Mouse (Mus musculus): ENCODE measurements around the gene Phf23.

The Phf23 gene

DNA sequence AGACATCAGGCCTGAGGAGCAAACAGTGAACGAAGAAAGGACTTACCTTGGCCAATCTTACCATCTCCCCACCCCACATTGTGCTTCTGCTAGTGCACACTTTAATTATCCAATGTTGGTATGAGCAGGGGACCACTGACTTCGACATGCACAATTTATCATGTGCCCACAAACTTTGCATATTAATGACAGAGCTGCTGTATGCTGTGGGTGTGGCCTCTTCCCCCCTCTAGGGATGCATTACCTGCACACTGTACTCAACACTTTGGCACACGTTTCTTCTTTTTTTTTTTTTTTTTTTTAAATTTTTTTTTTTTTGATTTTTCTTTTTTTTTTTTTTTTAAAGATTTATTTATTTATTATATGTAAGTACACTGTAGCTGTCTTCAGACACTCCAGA lies 24.8 kb upstream of the Phf23 start:
- in situ Hi-C loops (cut with MboI): no loop called here

DNA sequence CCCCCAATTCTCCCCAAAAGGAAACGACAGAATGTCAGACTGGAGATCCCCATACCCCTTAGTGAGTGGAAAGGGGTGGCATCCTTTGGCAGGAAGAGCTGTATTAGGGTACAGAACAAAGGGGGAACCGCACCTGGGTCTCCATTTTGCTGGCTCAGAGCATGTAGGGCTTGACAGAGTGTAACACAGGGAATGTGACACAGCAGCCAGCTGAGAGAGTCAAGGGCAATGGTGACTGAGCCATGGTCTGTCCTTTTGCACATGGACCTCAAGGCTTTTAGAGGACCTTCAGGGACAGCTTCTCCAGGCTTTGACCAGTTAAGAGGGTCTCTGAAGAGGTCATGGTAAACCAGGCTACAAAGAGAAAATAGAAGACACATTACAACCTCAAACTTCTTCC lies 20.7 kb upstream of the Phf23 start:
- in situ Hi-C loops (cut with MboI): no loop called here

DNA sequence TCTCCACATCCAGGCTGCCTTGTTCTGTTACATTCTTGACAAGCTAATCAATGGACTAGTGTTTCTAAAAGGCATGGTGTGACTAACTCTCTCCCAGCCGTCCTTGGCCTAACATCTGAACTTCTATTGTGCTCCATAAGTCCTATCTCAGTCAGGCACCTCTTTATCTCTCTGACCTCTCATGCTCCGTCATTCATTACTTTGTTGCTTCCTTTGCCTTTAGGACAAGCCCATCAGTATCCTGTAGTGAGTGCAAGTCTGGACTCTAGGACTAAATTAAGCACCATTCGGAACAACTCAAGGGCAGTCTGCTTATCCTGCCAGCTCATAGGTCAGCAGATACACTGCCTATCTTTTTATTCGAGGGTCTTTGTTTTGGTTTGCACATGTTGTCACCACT lies 19.3 kb upstream of the Phf23 start:
- in situ Hi-C loops (cut with MboI): no loop called here

DNA sequence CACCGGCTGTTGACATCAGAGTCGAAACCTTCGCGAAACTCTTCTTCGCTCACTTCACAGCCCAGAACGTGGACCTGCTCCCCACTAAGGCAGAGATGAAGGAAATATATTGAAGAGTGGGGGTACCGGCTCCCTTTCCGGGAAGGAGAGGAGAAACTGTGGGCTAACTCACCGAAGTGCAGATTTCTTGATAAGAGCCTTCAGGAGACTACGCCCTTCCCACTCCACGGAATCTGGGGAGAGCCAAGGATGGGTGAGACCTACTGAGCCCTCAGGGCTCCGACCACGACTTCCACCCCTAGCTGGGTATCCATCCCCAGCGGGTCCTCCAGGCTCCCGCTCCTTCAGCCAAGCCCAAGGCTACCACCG lies 15.8 kb upstream of the Phf23 start:
- in situ Hi-C loops (cut with MboI): no loop called here

DNA sequence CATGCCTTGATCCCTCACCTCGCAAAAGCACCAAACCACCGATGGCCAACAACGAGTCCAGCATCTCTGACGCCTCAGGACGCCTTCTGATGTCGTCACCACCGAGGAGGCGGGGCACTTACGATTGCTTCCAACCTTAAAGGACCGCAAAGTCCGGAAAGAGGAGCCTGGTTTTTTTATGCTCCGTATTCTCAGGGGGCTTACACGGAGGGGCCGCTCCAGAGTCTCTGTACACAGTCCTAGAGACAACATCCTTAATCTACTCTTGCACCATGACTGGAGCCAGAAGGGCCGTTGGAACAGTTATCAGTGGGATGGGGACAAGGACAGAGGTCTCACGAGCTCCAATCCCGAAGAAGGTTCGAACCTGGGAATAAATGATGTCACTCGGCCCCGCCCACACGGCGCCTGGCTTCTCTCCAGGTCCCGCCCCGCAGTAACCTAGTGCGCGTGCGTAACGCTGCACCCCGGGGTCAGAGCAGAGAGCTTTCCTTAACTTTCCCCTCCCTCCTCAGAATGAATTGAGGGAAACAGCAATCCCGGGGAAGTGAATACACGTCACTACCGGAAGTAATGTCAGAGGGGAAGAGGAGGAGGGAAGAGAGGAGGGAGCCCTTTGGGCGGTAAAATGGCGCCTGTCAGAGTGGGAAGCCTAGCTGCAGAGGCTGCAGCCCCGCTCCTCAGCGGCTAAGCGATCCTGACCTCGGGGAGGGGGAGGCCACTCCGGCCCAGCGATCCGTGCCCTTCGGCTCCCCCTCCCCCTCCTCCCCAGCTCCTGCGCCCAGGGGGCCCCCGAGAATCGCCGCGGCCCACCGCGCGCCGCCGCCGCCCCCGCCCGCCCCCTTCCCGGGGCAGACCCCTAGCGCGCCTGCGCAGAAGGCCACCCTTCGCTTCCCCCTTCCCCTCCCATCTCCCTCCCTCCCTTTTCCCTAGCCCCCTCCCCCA lies 15.1 kb upstream of the Phf23 start:
- in situ Hi-C loops (cut with MboI): no loop called here

DNA sequence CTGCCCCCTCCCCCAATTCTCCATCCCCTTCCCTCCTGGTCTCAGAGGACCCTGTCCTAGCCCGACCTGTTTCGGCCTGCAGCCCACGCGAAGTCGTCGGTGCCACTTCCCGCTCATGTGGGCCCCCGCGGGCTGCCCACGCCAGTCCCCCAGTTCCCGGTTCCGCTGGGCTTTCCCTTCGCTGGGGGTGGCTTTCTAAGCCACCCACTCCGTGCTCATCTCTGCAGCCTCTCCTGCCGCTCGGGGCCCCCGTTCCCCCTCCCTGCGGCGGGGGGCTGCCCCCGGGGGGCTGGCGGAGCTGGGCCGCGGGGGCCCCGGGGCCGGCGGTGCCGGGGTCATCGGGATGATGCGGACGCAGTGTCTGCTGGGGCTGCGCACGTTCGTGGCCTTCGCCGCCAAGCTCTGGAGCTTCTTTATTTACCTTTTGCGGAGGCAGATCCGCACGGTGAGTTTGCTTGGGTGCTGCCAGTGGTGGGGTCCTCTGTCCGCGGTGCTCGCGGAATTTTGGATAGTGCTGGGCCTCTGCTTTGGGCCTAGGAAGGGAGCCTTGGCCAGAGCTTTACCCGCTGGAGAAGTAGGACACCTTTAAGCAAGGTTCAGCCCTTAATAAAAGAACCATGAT lies 14.3 kb upstream of the Phf23 start, which contains the start of gene Ctdnep1:
Gene Ctdnep1, plus strand, starts transcription at position 16 of the 622 bp plus-strand sequence.
- in situ Hi-C loops (cut with MboI): no loop called here

DNA sequence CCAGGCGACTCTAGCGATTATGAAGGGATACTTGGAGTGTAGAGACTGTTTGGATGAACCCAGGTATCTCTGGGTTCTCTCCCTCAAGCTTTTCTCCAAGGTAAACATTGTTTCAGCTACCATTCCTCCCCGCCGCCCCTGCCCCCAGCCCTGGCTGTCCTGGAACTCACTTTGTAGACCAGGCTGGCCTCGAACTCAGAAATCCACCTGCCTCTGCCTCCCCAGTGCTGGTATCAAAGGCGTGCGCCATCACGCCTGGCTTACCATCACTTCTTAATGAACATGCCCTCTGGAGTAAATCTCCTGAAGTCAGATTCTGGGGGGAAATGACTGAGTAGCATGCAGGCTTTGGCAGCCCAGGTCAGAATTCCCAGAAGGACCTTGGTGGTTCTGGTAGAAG lies 13.4 kb upstream of the Phf23 start, which contains the start of gene Elp5:
Gene Elp5, minus strand, starts transcription at position 293 of the 400 bp plus-strand sequence.
- in situ Hi-C loops (cut with MboI): no loop called here

DNA sequence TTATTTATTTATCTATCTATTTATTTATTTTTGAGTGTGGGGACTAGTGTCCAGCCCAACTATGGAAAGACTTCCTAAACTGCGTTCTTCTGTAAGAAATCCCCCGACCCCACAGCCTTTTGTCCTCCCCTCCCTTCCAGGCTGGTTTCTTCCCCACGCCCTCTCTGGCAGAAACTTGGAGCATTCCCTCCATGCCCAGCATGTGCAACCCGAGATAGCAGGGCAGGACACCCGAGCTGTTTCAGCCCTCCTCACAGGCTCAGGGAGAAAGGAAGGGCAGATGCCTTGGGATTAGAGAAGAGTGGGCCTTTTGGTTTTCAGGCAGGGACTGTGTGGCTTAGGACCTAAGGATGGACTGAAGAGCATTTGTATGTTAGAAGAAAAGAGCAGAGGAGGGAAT lies 12.7 kb upstream of the Phf23 start:
- in situ Hi-C loops (cut with MboI): no loop called here

DNA sequence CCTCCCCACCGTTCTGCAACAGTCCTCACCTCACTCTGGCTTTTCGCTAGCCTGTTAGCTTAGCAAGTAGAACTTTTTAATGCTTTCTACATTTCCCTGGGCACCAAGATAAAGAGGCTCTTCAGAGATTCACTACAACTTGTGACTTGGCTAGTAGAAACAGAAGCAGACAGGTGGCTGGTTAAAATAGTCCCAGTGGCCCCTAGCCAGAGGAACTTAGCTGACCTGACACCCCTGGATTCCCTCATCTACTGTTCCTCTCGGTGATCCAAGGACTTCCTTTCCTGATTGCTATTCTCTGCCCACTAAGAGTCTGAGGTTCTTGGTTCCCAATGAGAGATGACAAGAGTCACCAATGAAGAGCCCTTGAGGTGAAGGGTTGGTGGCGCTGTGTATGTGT lies 12.2 kb upstream of the Phf23 start:
- in situ Hi-C loops (cut with MboI): no loop called here

DNA sequence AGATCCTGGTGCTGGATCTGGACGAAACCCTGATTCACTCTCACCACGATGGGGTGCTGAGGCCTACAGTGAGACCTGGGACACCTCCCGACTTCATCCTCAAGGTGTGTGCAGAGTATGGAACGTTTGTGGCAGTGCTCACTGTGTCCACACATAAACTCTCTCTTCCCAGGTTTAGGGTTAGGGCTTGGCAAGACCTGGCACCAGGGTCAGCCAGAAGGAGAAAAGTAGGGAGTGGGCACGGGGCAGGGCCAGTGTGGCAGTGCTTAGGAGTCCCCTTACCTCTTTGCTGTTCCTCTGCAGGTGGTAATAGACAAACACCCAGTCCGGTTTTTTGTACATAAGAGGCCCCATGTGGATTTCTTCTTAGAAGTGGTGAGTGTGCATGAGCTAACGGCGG lies 11.1 kb upstream of the Phf23 start:
- in situ Hi-C loops (cut with MboI): no loop called here

DNA sequence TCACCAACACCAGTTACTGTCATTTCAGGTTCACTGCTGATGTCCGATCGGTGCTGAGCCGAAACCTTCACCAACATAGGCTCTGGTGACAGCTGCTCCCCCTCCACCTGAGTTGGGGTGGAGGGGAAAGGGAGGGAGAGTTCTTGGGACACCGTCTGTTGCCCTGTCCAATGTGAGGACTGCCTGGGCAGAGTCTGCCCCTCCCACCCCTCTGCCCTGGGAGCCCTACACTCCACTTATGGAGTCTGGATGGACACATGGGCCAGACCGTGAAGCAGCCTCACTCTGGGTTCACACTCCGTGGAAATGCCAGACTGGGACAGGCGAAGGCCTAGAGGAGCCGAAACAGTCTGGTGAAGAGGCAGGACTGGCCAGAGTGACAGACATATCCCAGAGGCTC lies 5.6 kb upstream of the Phf23 start:
- in situ Hi-C loops (cut with MboI): no loop called here

DNA sequence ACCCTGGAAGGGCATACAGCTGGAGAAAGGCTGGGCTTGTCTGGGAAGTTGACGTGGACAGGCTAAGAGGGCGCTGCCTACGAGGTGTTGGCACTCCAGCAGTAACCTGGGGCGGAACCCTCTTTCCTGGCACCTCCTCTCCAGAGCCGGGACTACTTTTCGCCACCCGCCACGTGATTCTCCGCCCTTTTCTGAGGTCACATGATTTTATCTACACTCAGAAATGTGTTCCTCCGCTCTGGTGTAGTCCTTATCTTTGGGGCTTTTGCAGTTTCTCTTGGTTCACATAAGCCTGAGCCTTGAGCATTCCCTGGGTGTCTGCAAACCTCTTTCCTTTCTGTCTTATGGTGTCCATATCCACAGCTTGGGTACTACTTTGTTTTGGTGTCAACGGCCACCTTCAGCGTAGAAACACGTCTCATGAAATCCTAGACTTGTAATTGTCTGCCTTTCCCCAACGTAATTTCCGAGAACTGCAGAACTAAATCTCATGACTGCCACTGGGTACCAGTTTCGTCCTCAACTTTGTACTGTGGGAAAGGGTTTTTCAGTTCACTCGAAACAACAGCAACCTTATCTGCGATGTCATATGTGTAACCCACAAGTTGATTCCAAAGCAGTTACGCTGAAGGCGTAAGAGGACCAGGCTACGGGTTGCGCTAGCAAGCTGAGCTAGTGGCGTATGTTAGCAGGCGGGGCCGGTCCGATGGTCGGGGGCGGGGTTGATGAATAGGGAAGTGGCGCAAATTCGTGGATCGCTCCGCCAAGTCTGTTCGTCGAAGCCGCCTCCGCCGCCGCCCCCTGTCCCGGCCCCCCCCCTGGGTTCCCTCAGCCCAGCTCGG lies 4.5 kb upstream of the Phf23 start, which contains the start of gene Gabarap:
Gene Gabarap, plus strand, starts transcription at position 294 of the 842 bp plus-strand sequence.
- in situ Hi-C loops (cut with MboI): no loop called here

DNA sequence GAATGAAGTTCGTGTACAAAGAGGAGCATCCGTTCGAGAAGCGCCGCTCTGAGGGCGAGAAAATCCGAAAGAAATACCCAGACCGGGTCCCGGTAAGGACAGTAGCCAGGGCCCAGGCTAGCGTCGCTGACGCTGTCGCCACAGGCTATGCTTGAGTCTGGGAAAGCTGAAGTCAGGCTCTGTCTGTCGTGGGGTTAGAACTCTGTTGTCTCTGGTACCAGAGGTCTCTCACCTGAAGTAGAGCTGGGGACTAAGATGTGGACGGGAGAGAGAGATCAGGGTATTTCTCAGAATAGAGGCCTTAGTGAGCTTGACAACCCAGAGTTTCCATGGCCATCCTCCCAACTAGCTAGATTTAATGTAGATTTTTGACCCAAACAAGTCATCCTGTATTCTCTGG lies 3.9 kb upstream of the Phf23 start:
- in situ Hi-C loops (cut with MboI): no loop called here

DNA sequence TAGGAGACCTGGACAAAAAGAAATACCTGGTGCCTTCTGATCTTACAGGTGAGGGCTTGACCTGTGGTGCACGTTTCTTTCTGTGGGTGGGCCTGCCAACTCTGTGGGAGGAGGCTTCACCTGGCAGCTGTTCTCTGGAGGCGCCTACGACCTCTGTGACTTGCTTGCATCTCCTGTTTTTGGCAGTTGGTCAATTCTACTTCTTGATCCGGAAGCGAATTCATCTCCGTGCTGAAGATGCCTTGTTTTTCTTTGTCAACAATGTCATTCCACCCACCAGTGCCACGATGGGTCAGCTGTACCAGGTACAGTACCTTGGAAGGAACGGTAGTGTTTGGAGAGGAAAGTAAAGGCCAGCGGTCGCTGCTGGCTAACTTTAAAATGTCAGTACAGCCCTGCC lies 3.2 kb upstream of the Phf23 start:
- in situ Hi-C loops (cut with MboI): no loop called here

DNA sequence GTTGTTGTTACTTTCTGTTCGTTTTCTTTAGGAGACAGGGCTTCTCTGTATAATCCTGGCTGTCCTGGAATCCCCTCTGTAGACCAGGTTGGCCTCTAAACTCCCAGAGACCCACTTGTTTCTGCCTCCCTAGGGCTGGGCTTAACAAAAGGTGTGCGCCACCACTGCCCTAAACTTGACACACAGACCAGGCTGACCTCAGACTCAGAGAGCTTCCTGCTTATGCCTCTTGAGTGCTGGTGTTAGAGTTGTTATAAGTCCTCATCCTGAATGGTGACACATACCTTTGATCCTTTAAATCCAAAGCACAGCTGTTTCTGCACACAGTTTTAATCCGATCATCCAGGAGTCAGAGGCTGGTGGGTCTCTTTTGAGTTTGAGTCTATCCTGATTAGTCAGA lies 2.6 kb upstream of the Phf23 start:
- in situ Hi-C loops (cut with MboI): no loop called here

DNA sequence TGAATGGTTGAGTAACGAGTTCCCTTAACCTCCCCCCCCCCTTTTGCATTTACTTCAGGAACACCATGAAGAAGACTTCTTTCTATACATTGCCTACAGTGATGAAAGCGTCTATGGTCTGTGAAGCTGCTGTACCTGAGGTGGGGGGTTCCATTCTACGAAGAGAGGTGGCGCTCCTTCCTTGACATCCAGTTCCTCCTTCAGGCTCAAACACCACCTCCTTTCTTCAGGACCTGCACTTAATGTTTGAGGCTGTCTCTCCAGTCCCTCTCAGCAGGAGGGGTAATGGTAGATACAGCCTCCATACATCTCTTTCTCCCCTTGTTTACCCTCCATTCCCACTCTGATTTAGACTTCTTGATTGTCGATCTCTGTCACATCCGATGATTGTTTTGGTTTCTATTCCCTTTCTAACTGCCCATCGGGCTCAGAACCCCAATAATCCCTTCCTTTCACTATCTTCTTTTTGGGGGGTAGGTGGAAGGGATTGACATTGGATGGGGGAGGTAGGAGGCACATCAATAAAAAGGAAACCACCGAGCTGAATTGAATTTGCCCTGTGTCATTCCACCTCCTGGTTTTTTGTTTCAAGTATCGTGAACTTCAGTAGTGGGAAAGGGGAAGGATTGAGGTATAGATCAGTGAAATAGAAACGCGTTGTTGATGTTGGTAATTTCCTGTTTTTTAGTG lies 1.0 kb upstream of the Phf23 start:
- in situ Hi-C loops (cut with MboI): no loop called here

DNA sequence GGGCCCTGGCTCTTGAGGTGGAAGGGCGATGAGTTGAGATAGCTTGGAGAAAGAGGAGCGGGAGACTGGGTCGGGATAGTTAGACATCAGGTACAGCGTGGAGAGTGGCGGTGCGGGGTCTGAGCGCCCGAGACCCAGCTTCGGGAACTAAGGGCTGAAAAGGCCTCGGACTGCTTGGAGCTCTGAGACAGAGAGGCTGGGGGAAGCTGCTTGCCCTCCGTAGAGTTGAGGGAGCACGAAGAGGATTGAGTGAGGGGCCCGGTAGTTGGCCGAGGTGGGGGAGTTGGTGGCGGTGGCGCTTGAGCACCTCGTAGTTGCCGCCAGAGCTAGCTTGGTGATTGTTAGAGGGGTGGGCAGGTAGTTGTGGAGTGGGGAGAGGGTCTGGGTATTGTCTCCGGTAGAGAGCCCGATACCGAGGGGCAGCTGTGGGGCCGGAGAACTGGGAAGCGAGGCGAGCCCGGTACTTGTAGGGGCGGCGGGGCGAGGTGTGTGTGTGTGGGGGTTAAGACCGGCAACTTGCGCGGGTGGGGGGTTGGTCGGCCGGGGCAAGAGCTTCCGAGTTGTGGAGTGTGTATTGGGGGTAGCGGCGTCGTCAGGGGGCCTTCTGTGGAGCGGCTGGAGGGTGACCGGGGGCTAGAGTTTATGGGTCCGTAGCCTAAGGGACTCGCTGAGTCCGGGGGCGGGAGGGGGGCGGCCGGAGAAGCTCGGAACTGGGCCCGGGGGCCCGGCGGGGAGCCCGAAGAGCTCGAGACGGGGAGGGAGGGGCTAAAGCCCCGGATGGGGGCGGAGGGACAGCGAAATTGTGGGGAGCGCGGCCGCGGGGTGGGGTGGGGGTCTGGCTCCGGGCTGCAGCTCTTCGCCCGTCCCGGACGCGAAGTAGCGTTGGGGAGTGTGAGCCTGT lies 834 bp downstream of the Phf23 start:
- in situ Hi-C loops (cut with MboI): no loop called here

DNA sequence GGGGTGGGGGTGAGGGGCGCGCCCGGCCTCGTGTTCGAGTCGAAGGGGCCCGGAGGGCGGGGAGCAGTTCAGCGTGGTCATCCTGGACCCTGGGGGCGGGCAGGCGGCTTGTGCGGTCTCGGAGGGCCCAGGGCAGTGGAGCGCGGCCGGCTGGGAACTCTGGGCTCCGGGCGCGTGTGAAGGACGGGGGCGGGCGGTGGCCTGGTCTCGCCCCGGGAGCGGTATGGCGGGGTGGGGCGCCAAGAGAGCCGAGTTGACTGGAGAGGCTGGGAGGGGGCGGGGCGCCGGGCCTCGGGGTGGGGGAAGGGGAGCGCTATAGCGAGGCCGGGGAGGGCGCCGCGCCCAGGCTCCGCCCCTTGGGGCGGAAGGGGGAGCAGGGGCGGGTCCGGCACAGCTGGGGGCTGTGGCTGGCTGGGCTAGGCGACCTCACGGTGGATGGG lies 1.5 kb downstream of the Phf23 start:
- in situ Hi-C loops (cut with MboI): no loop called here

DNA sequence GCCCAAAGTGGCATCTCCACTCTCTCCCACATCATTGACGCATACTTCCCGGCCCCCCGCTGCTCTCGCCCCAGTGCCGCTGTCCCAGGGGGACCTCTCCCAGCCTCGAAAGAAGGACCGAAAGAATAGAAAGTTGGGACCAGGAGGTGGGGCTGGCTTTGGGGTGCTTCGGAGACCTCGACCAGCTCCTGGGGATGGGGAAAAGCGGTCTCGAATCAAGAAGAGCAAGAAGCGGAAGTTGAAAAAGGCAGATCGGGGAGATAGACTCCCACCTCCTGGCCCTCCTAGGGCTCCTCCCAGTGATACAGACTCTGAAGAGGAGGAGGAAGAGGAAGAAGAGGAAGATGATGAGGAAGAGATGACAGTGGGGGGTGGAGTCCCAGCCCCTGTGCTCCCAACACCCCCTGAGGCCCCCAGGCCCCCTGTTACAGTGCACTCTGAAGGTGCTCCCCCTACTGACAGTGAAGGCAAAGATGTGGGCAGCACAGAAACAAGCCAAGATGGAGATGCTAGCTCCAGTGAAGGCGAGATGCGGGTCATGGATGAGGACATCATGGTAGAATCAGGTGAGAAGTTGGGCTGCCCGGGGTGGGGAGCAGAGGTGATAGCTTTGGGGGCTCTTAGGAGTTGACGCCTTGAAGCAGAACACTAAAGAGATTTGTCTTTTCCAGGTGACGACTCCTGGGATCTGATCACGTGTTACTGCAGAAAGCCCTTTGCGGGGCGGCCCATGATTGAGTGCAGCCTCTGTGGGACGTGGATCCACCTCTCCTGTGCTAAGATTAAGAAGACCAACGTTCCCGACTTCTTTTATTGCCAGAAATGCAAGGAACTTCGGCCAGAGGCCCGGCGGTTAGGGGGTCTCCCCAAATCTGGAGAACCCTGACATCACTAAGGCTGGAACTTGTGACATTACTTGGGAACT lies 3.3 kb downstream of the Phf23 start:
- in situ Hi-C loops (cut with MboI): no loop called here
